In genomic region chr6:140424991-140425361, GRCm38 (mm10) we compare ENCODE assay signal across 8 mouse cellular contexts. TPM values are rescaled to one million over a fixed set of nuclear protein-coding genes. Genes with fewer than 3 reads are reported as not detected.
A peak's percentile ranks its signal among the peaks of the same experiment; 100 is the strongest.
DNase-seq lines count a peak whose midpoint lies in the region; ATAC-seq and TF ChIP-seq lines count a peak whose summit lies in the region.

No protein-coding gene starts in this region.

- no peaks in the 10 kb centered on the region for H3K36me3 ChIP-seq in testis, adult 2 months (ENCODE audit: control insufficient read depth, insufficient read depth, low read length)
- H3K36me3 ChIP-seq in heart, embryonic 16.5 days (ENCODE audit: control insufficient read depth, insufficient read depth): no peaks in the 10 kb centered on the region
- peaks cover 27% of the 10 kb centered on the region for H3K36me3 ChIP-seq in lung, embryonic 14.5 days (ENCODE audit: insufficient read depth)

- ATAC-seq in heart, embryonic 16.5 days (replicated peaks; ENCODE audit: extremely low read depth, insufficient read depth, low FRiP score): no peak
- peak; percentile 7; the same call in 1 of the 2 replicates for ATAC-seq in lung, embryonic 14.5 days (ENCODE audit: insufficient read depth)

- H3K4me2 ChIP-seq in heart, embryonic 16.5 days (ENCODE audit: low read depth, low read length): peak overlapping the region; percentile 96
- peak overlapping the region; percentile 80 for H3K4me2 ChIP-seq in lung, embryonic 14.5 days

- no peak for TF ChIP-seq CTCF in testis, adult 2 months (IDR thresholded peaks at IDR 0.05; ENCODE audit: control insufficient read depth, insufficient read depth, insufficient replicate concordance, low read depth, low read length)
- peak; percentile 54 for TF ChIP-seq CTCF in lung, embryonic 14.5 days (IDR thresholded peaks at IDR 0.05; ENCODE audit: low read depth)
- TF ChIP-seq CTCF in olfactory bulb, adult 2 months (IDR thresholded peaks at IDR 0.05; ENCODE audit: insufficient read depth, low read depth, low read length): no peak

- no peaks in the 10 kb centered on the region for H3K9me3 ChIP-seq in heart, embryonic 16.5 days (replicated peaks; ENCODE audit: control insufficient read depth, low read length)
- H3K9me3 ChIP-seq in lung, embryonic 14.5 days (ENCODE audit: low read depth, low read length): no peaks in the 10 kb centered on the region

- peak overlapping the region; percentile 85 for H3K4me3 ChIP-seq in testis, adult 2 months (ENCODE audit: control insufficient read depth, low read depth, low read length)
- H3K4me3 ChIP-seq in heart, embryonic 16.5 days (ENCODE audit: low read length): peak overlapping the region; percentile 98
- peak overlapping the region; percentile 88 for H3K4me3 ChIP-seq in lung, embryonic 14.5 days (ENCODE audit: low read depth, low read length)
- peak overlapping the region; percentile 99 for H3K4me3 ChIP-seq in olfactory bulb, adult 2 months (ENCODE audit: insufficient read depth, low read depth, low read length)

- no peak overlapping the region for H3K27ac ChIP-seq in testis, adult 2 months (ENCODE audit: control insufficient read depth, insufficient read depth, low read depth, low read length)
- H3K27ac ChIP-seq in heart, embryonic 16.5 days (ENCODE audit: low read length): peak overlapping the region; percentile 78
- H3K27ac ChIP-seq in lung, embryonic 14.5 days (ENCODE audit: low read depth): peak overlapping the region; percentile 93
- H3K27ac ChIP-seq in olfactory bulb, adult 2 months (ENCODE audit: insufficient read depth, low read depth, low read length): peak overlapping the region; percentile 91

- no peaks in the 10 kb centered on the region for H3K27me3 ChIP-seq in testis, adult 2 months (ENCODE audit: control insufficient read depth, insufficient read depth, low read length)
- H3K27me3 ChIP-seq in heart, embryonic 16.5 days (ENCODE audit: control insufficient read depth, insufficient read depth, low read length): no peaks in the 10 kb centered on the region
- no peaks in the 10 kb centered on the region for H3K27me3 ChIP-seq in lung, embryonic 14.5 days (ENCODE audit: insufficient read depth, low read length)

- 3% methylated on average over 17 of the region's 17 CpGs for WGBS in heart, embryonic 16.5 days
- under 1% methylated on average over 17 of the region's 17 CpGs for WGBS in lung, embryonic 14.5 days
- WGBS in olfactory bulb, adult 2 months: under 1% methylated on average over 17 of the region's 17 CpGs

- peak overlapping the region; percentile 96 for H3K9ac ChIP-seq in heart, embryonic 16.5 days (ENCODE audit: low read length)
- peak overlapping the region; percentile 90 for H3K9ac ChIP-seq in lung, embryonic 14.5 days

- DNase-seq in testis, postnatal 10 days (ENCODE audit: low spot score): no peak
- peak; percentile 32 for DNase-seq in cerebellum, postnatal 4 days (ENCODE audit: low spot score in 2 of 2)
- DNase-seq in kidney, postnatal 10 days: peak; percentile 63
- DNase-seq in lung, embryonic 14.5 days: peak; percentile 66
- no peak for DNase-seq in spleen, adult 12 weeks (ENCODE audit: low spot score)

- no peak for TF ChIP-seq POLR2A in testis, adult 2 months (IDR thresholded peaks at IDR 0.05; ENCODE audit: control insufficient read depth, low read depth, low read length)
- no peak for TF ChIP-seq POLR2A in olfactory bulb, adult 2 months (IDR thresholded peaks at IDR 0.05; ENCODE audit: insufficient read depth, low read depth, low read length)

- peaks cover 8% of the 10 kb centered on the region for H3K4me1 ChIP-seq in testis, adult 2 months (ENCODE audit: control insufficient read depth, insufficient read depth, low read length)
- H3K4me1 ChIP-seq in heart, embryonic 16.5 days (ENCODE audit: control insufficient read depth, insufficient read depth, low read length): peaks cover 4% of the 10 kb centered on the region; the same call in 1 of the 2 replicates
- no peaks in the 10 kb centered on the region for H3K4me1 ChIP-seq in lung, embryonic 14.5 days (ENCODE audit: insufficient read depth)
- peaks cover 9% of the 10 kb centered on the region for H3K4me1 ChIP-seq in olfactory bulb, adult 2 months (ENCODE audit: control insufficient read depth, insufficient read depth, low read length)

RNA-seq across cellular contexts. Expression of gene Plekha5, which starts 1.1 kb away (rescaled TPM):
- 54.8 and 56.6 TPM in 2 replicates for polyA plus RNA-seq in testis, adult 2 months (2012; rRNA removed)
- polyA plus RNA-seq in heart, embryonic 16.5 days (2015; fragmentation: Nextera tagmentation; extraction: Ambion mirVana): 26.6 and 27.8 TPM in 2 replicates
- 45.1 and 54.3 TPM in 2 replicates for polyA plus RNA-seq in lung, embryonic 14.5 days (2014; fragmentation: Nextera tagmentation; extraction: Ambion mirVana)
- polyA plus RNA-seq in olfactory bulb, adult 2 months (2012; ENCODE audit: insufficient read depth, insufficient read length, low replicate concordance, missing spikeins): not detected in 2 replicates

Comparison
In these comparisons a context has a peak if more than half of its experiments do, and no peak if none do; other contexts are left out.
1. DNase-seq: peak in cerebellum, postnatal 4 days (2 of 2), kidney, postnatal 10 days (single experiment) and lung, embryonic 14.5 days (single experiment); none in testis, postnatal 10 days (single experiment) and spleen, adult 12 weeks (single experiment).
2. Peak in every context shown above with its lines, with median percentiles within 50 percentile points of each other: H3K4me3 ChIP-seq.